Mouse (Mus musculus) heart, embryonic 12.5 days (tissue): ENCODE measurements at regions not wholly inside any gene's neighbourhood (a gene's known extent, or its start where the extent isn't known, plus 50 kb on each side); places are given as distances from the start of the nearest gene placed in this dataset.

ENCODE experiments used
- ATAC-seq: fragments of 200-750 bp; cut with Nextera tagmentation; 2 replicates; pipeline ENCODE4 v1.8.0; 2017; ENCODE audit warnings: moderate TSS enrichment, moderate library complexity; ENCODE audit not compliant: insufficient number of reproducible peaks, low FRiP score
- H3K27ac ChIP-seq: fragments of 300-500 bp; sonication (generic); 2 replicates; pipeline ENCODE4 v1.5.1; 2016; ENCODE audit warnings: mild to moderate bottlenecking, moderate library complexity; ENCODE audit not compliant: poor library complexity, severe bottlenecking
- H3K27me3 ChIP-seq: fragments of 300-500 bp; sonication (generic); replicated peaks from 2 replicates; pipeline ENCODE4 v1.6.1; 2016; ENCODE audit warnings: mild to moderate bottlenecking, moderate library complexity
- H3K36me3 ChIP-seq: fragments of 300-500 bp; sonication (generic); 2 replicates; pipeline ENCODE4 v1.6.1; 2016; ENCODE audit warnings: mild to moderate bottlenecking, moderate library complexity
- H3K4me1 ChIP-seq: fragments of 300-500 bp; sonication (generic); replicated peaks from 2 replicates; pipeline ENCODE4 v1.6.1; 2016; ENCODE audit warnings: mild to moderate bottlenecking
- H3K4me2 ChIP-seq: fragments of 300-500 bp; sonication (generic); 2 replicates; pipeline ENCODE4 v1.6.1; 2016; ENCODE audit warnings: mild to moderate bottlenecking, moderate library complexity
- H3K4me3 ChIP-seq: fragments of 300-500 bp; sonication (generic); 2 replicates; pipeline ENCODE4 v1.5.1; 2016; ENCODE audit warnings: mild to moderate bottlenecking
- H3K9ac ChIP-seq: fragments of 300-500 bp; sonication (generic); 2 replicates; pipeline ENCODE4 v1.6.1; 2016; ENCODE audit warnings: mild to moderate bottlenecking, moderate library complexity
- H3K9me3 ChIP-seq: fragments of 300-500 bp; sonication (generic); replicated peaks from 2 replicates; pipeline ENCODE4 v1.6.1; 2016; ENCODE audit warnings: mild to moderate bottlenecking, moderate library complexity
- WGBS: fragments of 180-500 bp; shearing (Covaris S2); methylation state at CpG from one replicate; pipeline ENCODE4 v1.1.7; 2016; 5-methylcytosine and 5-hydroxymethylcytosine counted together

GRCm38 (mm10) chr11:22420003-22420723 is 78.1 kb upstream of the Ehbp1 start:
- H3K9me3 ChIP-seq, result 0 out of 2 replicates have a peak, but pooled peaks cover 3% of the 10 kb centered on the region
- H3K4me3 ChIP-seq, result no peak overlapping the region
- H3K9ac ChIP-seq, result no peak overlapping the region
- no peaks in the 10 kb centered on the region for H3K4me1 ChIP-seq
- no peaks in the 10 kb centered on the region for H3K36me3 ChIP-seq
- no peak overlapping the region for H3K4me2 ChIP-seq
- no peak overlapping the region for H3K27ac ChIP-seq
- H3K27me3 ChIP-seq, result no peaks in the 10 kb centered on the region
- WGBS, result 60% methylated on average over 3 of the region's 3 CpGs
- no peak for ATAC-seq

GRCm38 (mm10) chr11:22421762-22422161 is 79.7 kb upstream of the Ehbp1 start:
- Histone ChIP-seq H3K9me3 (0 out of 2 replicates have a peak, but pooled peaks cover 3% of the 10 kb centered on the region), H3K4me1 (no peaks in the 10 kb centered on the region), H3K4me3 (no peak overlapping the region), H3K36me3 (no peaks in the 10 kb centered on the region), H3K9ac (no peak overlapping the region), H3K27ac (no peak overlapping the region), H3K4me2 (no peak overlapping the region), H3K27me3 (no peaks in the 10 kb centered on the region)
- ATAC-seq, result no peak
- 84% methylated on average over 3 of the region's 3 CpGs for WGBS

GRCm38 (mm10) chr11:22437140-22437850 is 74.6 kb upstream of the Tmem17 start:
- Histone ChIP-seq H3K4me1 (peaks cover 28% of the 10 kb centered on the region), H3K27ac (no peak overlapping the region), H3K9ac (no peak overlapping the region), H3K9me3 (no peaks in the 10 kb centered on the region), H3K4me2 (no peak overlapping the region), H3K27me3 (no peaks in the 10 kb centered on the region), H3K36me3 (no peaks in the 10 kb centered on the region), H3K4me3 (no peak overlapping the region)
- WGBS, result 4% methylated on average over 5 of the region's 5 CpGs
- peak; percentile 93 for ATAC-seq

- Histone ChIP-seq H3K9me3 (no peaks in the 10 kb centered on the region), H3K27ac (no peak overlapping the region), H3K36me3 (no peaks in the 10 kb centered on the region), H3K4me2 (no peak overlapping the region), H3K4me3 (no peak overlapping the region), H3K9ac (no peak overlapping the region), H3K4me1 (peaks cover 30% of the 10 kb centered on the region), H3K27me3 (no peaks in the 10 kb centered on the region)
- WGBS, result 69% methylated on average over 5 of the region's 5 CpGs
- ATAC-seq, result no peak
Measured at GRCm38 (mm10) chr11:22437851-22438215, 74.1 kb upstream of the Tmem17 start.

- H3K27ac ChIP-seq, result no peak overlapping the region
- ATAC-seq, result no peak
- H3K36me3 ChIP-seq, result no peaks in the 10 kb centered on the region
- H3K27me3 ChIP-seq, result no peaks in the 10 kb centered on the region
- no peak overlapping the region for H3K4me2 ChIP-seq
- no peak overlapping the region for H3K4me3 ChIP-seq
- no peaks in the 10 kb centered on the region for H3K9me3 ChIP-seq
- WGBS, result 59% methylated on average over 2 of the region's 2 CpGs
- H3K9ac ChIP-seq, result no peak overlapping the region
- peaks cover 30% of the 10 kb centered on the region for H3K4me1 ChIP-seq
Measured at GRCm38 (mm10) chr11:22438441-22439066, 73.3 kb upstream of the Tmem17 start.

GRCm38 (mm10) chr11:22440521-22440920 is 71.4 kb upstream of the Tmem17 start:
- H3K4me3 ChIP-seq, result no peak overlapping the region
- H3K4me2 ChIP-seq, result no peak overlapping the region
- WGBS, result 17% methylated on average over 2 of the region's 2 CpGs
- no peaks in the 10 kb centered on the region for H3K36me3 ChIP-seq
- ATAC-seq, result peak; percentile 63; the same call in 1 of the 2 replicates
- peak overlapping the region; percentile 62; the same call in 1 of the 2 replicates for H3K27ac ChIP-seq
- H3K27me3 ChIP-seq, result no peaks in the 10 kb centered on the region
- no peaks in the 10 kb centered on the region for H3K9me3 ChIP-seq
- H3K4me1 ChIP-seq, result peaks cover 30% of the 10 kb centered on the region
- no peak overlapping the region for H3K9ac ChIP-seq

GRCm38 (mm10) chr11:22453161-22453560 is 58.7 kb upstream of the Tmem17 start:
- Histone ChIP-seq H3K36me3 (no peaks in the 10 kb centered on the region), H3K9ac (no peak overlapping the region), H3K4me2 (no peak overlapping the region), H3K27me3 (no peaks in the 10 kb centered on the region), H3K4me3 (no peak overlapping the region), H3K4me1 (no peaks in the 10 kb centered on the region), H3K27ac (no peak overlapping the region), H3K9me3 (no peaks in the 10 kb centered on the region)
- no peak for ATAC-seq

- Histone ChIP-seq H3K4me2 (no peak overlapping the region), H3K9me3 (no peaks in the 10 kb centered on the region), H3K36me3 (no peaks in the 10 kb centered on the region), H3K27me3 (no peaks in the 10 kb centered on the region), H3K4me1 (no peaks in the 10 kb centered on the region), H3K4me3 (no peak overlapping the region), H3K9ac (no peak overlapping the region), H3K27ac (no peak overlapping the region)
- WGBS, result 92% methylated on average over 9 of the region's 9 CpGs
- ATAC-seq, result no peak
Measured at GRCm38 (mm10) chr11:22456286-22456685, 55.6 kb upstream of the Tmem17 start.

- H3K4me2 ChIP-seq, result no peak overlapping the region
- no peaks in the 10 kb centered on the region for H3K4me1 ChIP-seq
- 83% methylated on average over 2 of the region's 2 CpGs for WGBS
- H3K4me3 ChIP-seq, result no peak overlapping the region
- H3K9me3 ChIP-seq, result no peaks in the 10 kb centered on the region
- no peak for ATAC-seq
- H3K36me3 ChIP-seq, result no peaks in the 10 kb centered on the region
- no peak overlapping the region for H3K9ac ChIP-seq
- H3K27ac ChIP-seq, result no peak overlapping the region
- no peaks in the 10 kb centered on the region for H3K27me3 ChIP-seq
Measured at GRCm38 (mm10) chr11:22457220-22457619, 54.7 kb upstream of the Tmem17 start.

- ATAC-seq, result no peak
- Histone ChIP-seq H3K27me3 (no peaks in the 10 kb centered on the region), H3K4me2 (no peak overlapping the region), H3K36me3 (no peaks in the 10 kb centered on the region), H3K9ac (no peak overlapping the region), H3K4me1 (no peaks in the 10 kb centered on the region), H3K27ac (no peak overlapping the region), H3K4me3 (no peak overlapping the region), H3K9me3 (no peaks in the 10 kb centered on the region)
- 71% methylated on average over 5 of the region's 5 CpGs for WGBS
Measured at GRCm38 (mm10) chr11:22458951-22459703, 52.8 kb upstream of the Tmem17 start.
